10 mouse cellular contexts compared by ENCODE assay signal in the genomic region with DNA sequence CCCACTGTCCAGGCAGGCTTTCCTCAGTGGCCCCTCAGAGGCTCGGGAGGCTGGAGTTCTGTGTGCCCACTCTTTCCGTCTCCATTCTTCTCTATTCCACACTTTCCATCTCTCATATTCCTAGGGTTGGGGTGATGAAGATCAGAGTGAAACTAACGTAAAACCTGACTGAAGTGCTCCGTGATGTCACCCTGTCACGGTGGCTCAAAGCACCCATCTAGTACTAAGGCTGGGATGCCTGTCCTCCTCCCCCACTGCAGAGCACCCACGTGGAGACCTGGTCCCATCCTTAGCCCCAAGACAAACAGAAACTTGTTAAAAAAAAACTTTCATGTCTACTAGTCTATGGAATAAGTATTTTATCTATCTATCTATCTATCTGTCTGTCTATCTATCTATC. TPM values are rescaled to one million over a fixed set of nuclear protein-coding genes. Genes with fewer than 3 reads are reported as not detected.
DNase-seq lines count a peak whose midpoint lies in the region; ATAC-seq lines count a peak whose summit lies in the region.
"Had no signal": no experiment of that assay in that cellular context is flagged by ENCODE, and none has a peak within 500 bp of the region (broad histone marks: within the 10 kb centered on the region; RNA-seq: fewer than 3 reads in every experiment).

No protein-coding gene starts in this region.

- no peak overlapping the region for H3K4me2 ChIP-seq in heart, embryonic 11.5 days
- peak overlapping the region; percentile 7 for H3K4me2 ChIP-seq in lung, embryonic 15.5 days
- H3K4me2 ChIP-seq in heart, embryonic 16.5 days (ENCODE audit: low read depth, low read length), result peak overlapping the region; percentile 36; the same call in 1 of the 2 replicates
- no peak overlapping the region for H3K4me2 ChIP-seq in stomach, embryonic 14.5 days (replicated peaks; ENCODE audit: low read depth, low read length)
- H3K4me2 ChIP-seq: hindbrain, embryonic 15.5 days had no signal

- no peak for ATAC-seq in heart, embryonic 11.5 days (replicated peaks; ENCODE audit: insufficient number of reproducible peaks, low FRiP score, low TSS enrichment)
- ATAC-seq in lung, embryonic 15.5 days (ENCODE audit: borderline replicate concordance, extremely low read depth, low FRiP score, low TSS enrichment), result no peak
- no peak for ATAC-seq in heart, embryonic 16.5 days (replicated peaks; ENCODE audit: extremely low read depth, insufficient read depth, low FRiP score)
- ATAC-seq in stomach, embryonic 14.5 days (ENCODE audit: insufficient number of reproducible peaks, insufficient read depth, low FRiP score, low read depth), result no peak

- intact Hi-C loops in heart, postnatal 14 days (cut with DNase I), result loop anchor here (2.0 kb wide), 1 partner anchor 48 kb away; no protein-coding TSS in a partner anchor

- no peaks in the 10 kb centered on the region for H3K9me3 ChIP-seq in heart, embryonic 11.5 days (replicated peaks; ENCODE audit: control insufficient read depth, low read length)
- no peaks in the 10 kb centered on the region for H3K9me3 ChIP-seq in lung, embryonic 15.5 days
- H3K9me3 ChIP-seq in heart, embryonic 16.5 days (replicated peaks; ENCODE audit: control insufficient read depth, low read length), result no peaks in the 10 kb centered on the region
- H3K9me3 ChIP-seq in stomach, embryonic 14.5 days (ENCODE audit: control insufficient read depth, low read depth, low read length), result no peaks in the 10 kb centered on the region
- H3K9me3 ChIP-seq: hindbrain, embryonic 15.5 days had no signal

- WGBS in heart, embryonic 11.5 days (ENCODE audit: insufficient replicate concordance), result 84% methylated on average over 6 of the region's 6 CpGs
- 82% methylated on average over 6 of the region's 6 CpGs for WGBS in lung, embryonic 15.5 days
- 80% methylated on average over 6 of the region's 6 CpGs for whole genome bisulfite sequencing in heart, embryonic 16.5 days
- 89% methylated on average over 6 of the region's 6 CpGs for WGBS in stomach, embryonic 14.5 days

- H3K9ac ChIP-seq in heart, embryonic 11.5 days (ENCODE audit: low read depth, low read length), result no peak overlapping the region
- no peak overlapping the region for H3K9ac ChIP-seq in lung, embryonic 15.5 days
- H3K9ac ChIP-seq in heart, embryonic 16.5 days (ENCODE audit: low read length), result no peak overlapping the region
- H3K9ac ChIP-seq in stomach, embryonic 14.5 days (replicated peaks; ENCODE audit: low read depth, low read length), result no peak overlapping the region
- H3K9ac ChIP-seq: hindbrain, embryonic 15.5 days had no signal

- H3K27ac ChIP-seq in heart, embryonic 11.5 days (ENCODE audit: low read depth, low read length), result peak overlapping the region; percentile 75
- H3K27ac ChIP-seq in lung, embryonic 15.5 days, result peak overlapping the region; percentile 94
- peak overlapping the region; percentile 90 for H3K27ac ChIP-seq in heart, embryonic 16.5 days (ENCODE audit: low read length)
- peak overlapping the region; percentile 48; the same call in 1 of the 2 replicates for H3K27ac ChIP-seq in stomach, embryonic 14.5 days (ENCODE audit: low read length)
- H3K27ac ChIP-seq: left cerebral cortex, adult 2 months had no signal

- no peaks in the 10 kb centered on the region for H3K27me3 ChIP-seq in heart, embryonic 11.5 days (ENCODE audit: control insufficient read depth, insufficient read depth, low read length)
- H3K27me3 ChIP-seq in lung, embryonic 15.5 days, result no peaks in the 10 kb centered on the region
- no peaks in the 10 kb centered on the region for H3K27me3 ChIP-seq in heart, embryonic 16.5 days (ENCODE audit: control insufficient read depth, insufficient read depth, low read length)
- no peaks in the 10 kb centered on the region for H3K27me3 ChIP-seq in stomach, embryonic 14.5 days (ENCODE audit: control insufficient read depth, insufficient read depth, low read length)
- H3K27me3 ChIP-seq: hindbrain, embryonic 15.5 days had no signal

- H3K4me3 ChIP-seq in heart, embryonic 11.5 days (ENCODE audit: low read depth, low read length), result no peak overlapping the region
- H3K4me3 ChIP-seq in lung, embryonic 15.5 days, result no peak overlapping the region
- no peak overlapping the region for H3K4me3 ChIP-seq in heart, embryonic 16.5 days (ENCODE audit: low read length)
- no peak overlapping the region for H3K4me3 ChIP-seq in stomach, embryonic 14.5 days (ENCODE audit: low read depth, low read length)
- H3K4me3 ChIP-seq: hindbrain, embryonic 15.5 days; left cerebral cortex, adult 2 months had no signal

- peaks cover 26% of the 10 kb centered on the region for H3K4me1 ChIP-seq in heart, embryonic 11.5 days (ENCODE audit: control insufficient read depth, insufficient read depth, low read length)
- H3K4me1 ChIP-seq in lung, embryonic 15.5 days, result peaks cover 36% of the 10 kb centered on the region
- peaks cover 21% of the 10 kb centered on the region for H3K4me1 ChIP-seq in heart, embryonic 16.5 days (ENCODE audit: control insufficient read depth, insufficient read depth, low read length)
- peaks cover 5% of the 10 kb centered on the region; the same call in 1 of the 2 replicates for H3K4me1 ChIP-seq in stomach, embryonic 14.5 days (ENCODE audit: control insufficient read depth, insufficient read depth, low read length)

- no peaks in the 10 kb centered on the region for H3K36me3 ChIP-seq in heart, embryonic 11.5 days (ENCODE audit: control insufficient read depth, insufficient read depth, low read length)
- H3K36me3 ChIP-seq in lung, embryonic 15.5 days, result no peaks in the 10 kb centered on the region
- H3K36me3 ChIP-seq in heart, embryonic 16.5 days (ENCODE audit: control insufficient read depth, insufficient read depth), result no peaks in the 10 kb centered on the region
- no peaks in the 10 kb centered on the region for H3K36me3 ChIP-seq in stomach, embryonic 14.5 days (ENCODE audit: control insufficient read depth, insufficient read depth, low read length)
- H3K36me3 ChIP-seq: hindbrain, embryonic 15.5 days had no signal

- DNase-seq in heart, postnatal 14 days, result no peak
- DNase-seq in lung, postnatal 14 days, result no peak
- no peak for DNase-seq in embryo, embryonic 10 days (ENCODE audit: low spot score)
- DNase-seq in right cerebral cortex, postnatal 25 days, result no peak

RNA-seq across cellular contexts. Expression of a gene that starts 14.1 kb away (rescaled TPM):
- 0.74 and 1.5 TPM in 2 replicates for polyA plus RNA-seq in heart, embryonic 11.5 days (2014; fragmentation: Nextera tagmentation; extraction: Ambion mirVana)
- total RNA-seq in heart, postnatal 14 days (2021), result under 1 TPM; 0.32 to 0.36 TPM
- 0.58 and 0.67 TPM in 2 replicates for polyA plus RNA-seq in lung, embryonic 15.5 days (2015; fragmentation: Nextera tagmentation; extraction: Ambion mirVana)
- polyA plus RNA-seq in heart, embryonic 16.5 days (2015; fragmentation: Nextera tagmentation; extraction: Ambion mirVana), result 0.51 and 0.68 TPM in 2 replicates
- polyA plus RNA-seq in stomach, embryonic 14.5 days (2014; fragmentation: Nextera tagmentation; extraction: Ambion mirVana), result 0.27 and 0.88 TPM in 2 replicates

Comparison
In these comparisons a context has a peak if more than half of its experiments do, and no peak if none do; other contexts are left out.
1. H3K4me2 ChIP-seq: peak in lung, embryonic 15.5 days (single experiment) and heart, embryonic 16.5 days (single experiment); none in heart, embryonic 11.5 days (single experiment) and stomach, embryonic 14.5 days (single experiment).
2. Peak in every context shown above with its lines, with median percentiles within 50 percentile points of each other: H3K27ac ChIP-seq.